Mouse (Mus musculus): Measurements from ENCODE around the gene Hoxb13.

DNA sequence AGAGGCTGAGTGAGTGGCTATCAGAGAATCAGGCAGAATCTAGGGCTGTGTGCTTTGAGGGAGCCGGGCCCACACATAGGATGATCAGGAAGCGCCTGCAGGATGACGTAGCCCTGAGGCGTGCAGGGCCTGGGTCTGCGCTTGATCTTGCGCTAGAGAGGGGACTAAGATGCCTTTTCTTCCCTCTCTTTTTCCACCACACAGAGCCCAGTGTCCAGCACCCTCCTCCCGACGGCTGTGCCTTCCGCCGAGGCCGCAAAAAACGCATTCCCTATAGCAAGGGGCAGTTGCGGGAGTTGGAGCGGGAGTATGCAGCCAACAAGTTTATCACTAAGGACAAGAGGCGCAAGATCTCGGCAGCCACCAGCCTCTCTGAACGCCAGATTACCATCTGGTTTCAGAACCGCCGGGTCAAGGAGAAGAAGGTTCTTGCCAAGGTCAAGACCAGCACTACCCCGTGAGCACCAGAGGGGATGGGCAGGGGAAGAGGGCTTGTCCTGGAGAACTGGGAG, 1.7 kb downstream of the Hoxb13 start:
- TF ChIP-seq POLR2A (IDR thresholded peaks at IDR 0.05; ENCODE audit: borderline replicate concordance, insufficient read depth, low read length) (no peak), CTCF (IDR thresholded peaks at IDR 0.05; ENCODE audit: borderline replicate concordance, insufficient read depth, low read depth, low read length) (no peak)
